Mouse (Mus musculus) mouse embryonic stem cell (cell line): Measurements from ENCODE around the gene Sbf2.

Source experiments
- in situ Hi-C, 2 experiments: fragments of 300-500 bp; cut with MboI; formaldehyde crosslinking; loops; 1 replicate in 1 of 2; 3 replicates in 1 of 2; pipeline ENCODE4 v1.14.3; 2019 to 2020; ENCODE audit warnings: low sequenced_read_pairs in 2 of 2, low pct_unique_long_range_greater_than_20kb in 1 of 2, mixed read lengths in 1 of 2; ENCODE audit not compliant: unreplicated experiment in 1 of 2

Gene Sbf2

DNA sequence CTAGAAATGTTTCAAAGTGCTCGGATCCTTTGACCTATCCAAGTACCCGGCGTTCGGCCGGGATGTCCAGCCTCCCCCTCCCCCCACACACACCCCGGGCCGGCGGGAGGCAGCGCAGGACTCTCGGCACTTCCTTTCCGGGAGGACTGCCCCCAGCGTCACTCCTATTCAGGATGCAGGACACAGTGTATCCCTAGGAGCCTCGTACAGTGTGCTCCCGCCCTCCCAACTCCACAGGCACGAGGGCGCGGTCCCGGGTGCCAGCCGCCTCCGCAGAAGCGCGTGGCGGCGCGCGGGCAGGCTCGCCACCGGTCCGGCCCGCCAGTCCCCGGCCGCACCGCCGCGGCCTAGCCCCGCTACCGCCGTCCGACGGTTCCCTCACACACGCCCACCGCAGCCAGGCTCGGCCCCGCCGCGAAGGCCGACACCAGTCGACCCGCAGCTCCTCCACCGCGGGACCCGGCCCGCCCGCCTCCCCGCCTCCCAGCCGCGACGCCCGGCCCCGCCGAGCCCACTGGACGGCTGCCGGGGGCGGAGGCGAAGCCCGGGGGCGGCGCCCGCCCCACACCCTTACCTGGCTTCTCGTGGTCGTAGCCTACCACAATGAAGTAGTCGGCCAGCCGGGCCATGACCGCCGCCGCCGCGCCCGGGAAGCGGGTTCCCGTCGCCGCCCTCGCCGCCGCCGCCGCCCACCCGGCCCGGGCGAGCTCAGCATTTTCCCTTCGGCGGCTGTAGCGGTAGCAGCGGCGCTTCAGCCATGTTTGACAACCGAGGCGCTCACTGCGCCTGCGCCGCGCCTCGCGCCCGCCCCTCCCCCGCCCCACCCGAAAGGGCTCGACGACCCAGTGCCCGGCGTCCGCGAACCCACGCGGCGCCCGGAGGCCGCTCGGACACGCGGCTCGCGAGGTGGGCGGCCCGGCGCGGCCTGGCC, at the start of gene Sbf2:
TSS of gene Sbf2 (minus strand) at position 790 of the 931 bp plus-strand sequence.
- in situ Hi-C loops = no loop called here

DNA sequence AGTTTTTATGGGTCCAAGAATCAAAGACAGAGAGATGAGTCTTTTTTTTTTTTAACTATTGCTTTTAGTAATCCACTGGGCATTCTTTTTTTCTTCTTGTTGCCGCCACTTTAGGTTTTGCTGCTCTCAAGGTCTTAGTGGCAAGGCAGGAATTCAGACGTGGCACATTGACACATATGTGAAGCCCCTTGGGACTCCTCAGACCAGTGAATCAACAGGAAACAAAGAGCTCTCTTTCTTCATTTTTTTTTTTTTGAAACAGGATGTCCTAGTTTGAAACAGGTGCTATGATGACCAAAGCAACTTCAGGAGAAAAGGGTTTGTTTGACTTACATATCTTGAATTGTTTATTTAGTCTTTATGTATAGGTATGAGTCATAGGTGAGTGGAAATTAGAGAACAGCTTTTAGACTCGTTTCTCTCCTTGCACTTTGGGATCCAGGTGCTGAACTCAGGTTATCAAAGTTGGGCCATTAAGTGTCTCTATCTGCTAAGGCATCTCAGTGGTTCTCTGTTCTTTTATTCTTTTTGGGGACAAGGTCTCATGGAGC, 43.7 kb upstream of the Sbf2 start:
- in situ Hi-C loops = no loop called here

DNA sequence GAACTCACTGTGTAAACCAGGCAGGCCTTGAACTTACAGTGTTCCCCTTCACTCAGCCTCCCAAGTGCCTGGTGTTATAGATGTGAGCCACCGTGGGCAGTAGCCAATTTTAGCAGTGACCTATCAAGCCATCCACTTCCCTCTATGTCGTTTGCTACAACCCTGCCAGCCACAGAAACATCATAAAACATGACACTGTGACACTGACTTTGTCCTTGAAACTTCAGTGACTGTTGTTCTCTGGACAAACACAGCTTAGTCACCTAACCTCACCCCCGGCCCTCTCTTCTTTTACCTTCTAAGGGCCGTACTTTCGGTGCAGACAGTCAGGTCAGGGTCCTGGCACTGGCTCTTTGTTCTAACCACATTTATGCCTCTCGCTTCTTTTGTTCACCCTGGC, 41.2 kb upstream of the Sbf2 start:
- in situ Hi-C loops = no loop called here

- in situ Hi-C loops = no loop called here
Observed at GRCm38 (mm10) chr7:110655230-110655629, 40.5 kb upstream of the Sbf2 start.

DNA sequence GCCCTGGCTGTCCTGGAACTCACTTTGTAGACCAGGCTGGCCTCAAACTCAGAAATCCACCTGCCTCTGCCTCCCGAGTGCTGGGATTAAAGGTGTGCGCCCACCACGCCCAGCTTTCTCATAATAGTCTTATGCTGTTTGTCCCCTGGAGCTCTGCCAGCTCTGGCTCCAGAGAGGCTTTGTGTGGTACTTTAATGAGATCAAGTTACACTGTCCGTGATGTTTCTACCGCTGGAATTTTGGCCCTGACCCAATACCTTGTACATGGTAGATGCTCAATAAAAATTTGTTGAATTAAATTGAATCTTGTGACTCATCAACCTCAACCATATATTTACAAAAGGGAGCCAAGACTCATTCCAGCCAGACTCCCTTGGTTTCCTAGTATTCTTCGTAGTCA, 36.4 kb upstream of the Sbf2 start:
- in situ Hi-C loops = no loop called here

- in situ Hi-C loops = no loop called here
Observed at GRCm38 (mm10) chr7:110650491-110650890, 35.8 kb upstream of the Sbf2 start.

DNA sequence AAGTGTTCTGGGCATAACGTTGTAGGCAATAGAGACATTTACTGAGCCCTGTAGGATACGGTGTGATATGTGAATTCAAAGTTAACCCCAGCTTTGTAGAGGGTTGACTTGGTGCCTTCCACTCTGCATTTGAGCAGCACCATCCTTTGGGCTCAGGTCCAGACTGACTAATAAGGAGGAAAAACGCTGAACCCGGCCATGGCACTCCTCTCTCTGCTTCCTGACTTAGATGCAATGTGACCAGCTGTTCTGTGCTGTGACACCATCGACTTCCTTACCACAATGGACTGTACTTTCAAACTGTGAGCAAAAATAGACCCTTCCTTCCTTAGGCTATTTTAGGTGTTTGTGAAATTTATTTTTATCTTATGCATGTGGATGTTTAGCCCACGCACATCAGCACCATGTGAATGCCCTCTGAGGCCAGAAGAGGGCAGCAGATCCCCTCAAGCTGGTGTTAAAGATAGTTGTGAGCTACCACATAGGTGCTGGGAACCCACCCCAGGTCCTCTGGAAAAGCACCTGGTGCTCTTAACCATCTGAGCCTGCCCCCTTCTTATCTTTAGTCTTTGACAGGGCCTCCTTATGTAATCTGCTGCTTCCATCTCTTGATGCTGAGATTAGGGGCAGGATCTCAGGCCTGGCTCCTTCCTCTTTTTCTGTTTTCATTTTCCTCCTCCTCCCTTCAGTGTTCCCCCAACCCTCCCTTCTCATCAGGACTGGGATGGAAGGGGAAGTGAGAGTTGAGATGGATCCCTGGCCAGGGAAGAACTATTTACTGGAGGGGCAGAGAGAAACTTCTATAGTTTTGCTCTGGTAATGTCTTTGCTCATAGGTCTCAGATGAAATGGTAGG, 34.6 kb upstream of the Sbf2 start:
- in situ Hi-C loops = loop anchor here in 1 of 2 experiments (25.0 kb wide), 1 partner anchor 487 kb away; no protein-coding TSS in a partner anchor

DNA sequence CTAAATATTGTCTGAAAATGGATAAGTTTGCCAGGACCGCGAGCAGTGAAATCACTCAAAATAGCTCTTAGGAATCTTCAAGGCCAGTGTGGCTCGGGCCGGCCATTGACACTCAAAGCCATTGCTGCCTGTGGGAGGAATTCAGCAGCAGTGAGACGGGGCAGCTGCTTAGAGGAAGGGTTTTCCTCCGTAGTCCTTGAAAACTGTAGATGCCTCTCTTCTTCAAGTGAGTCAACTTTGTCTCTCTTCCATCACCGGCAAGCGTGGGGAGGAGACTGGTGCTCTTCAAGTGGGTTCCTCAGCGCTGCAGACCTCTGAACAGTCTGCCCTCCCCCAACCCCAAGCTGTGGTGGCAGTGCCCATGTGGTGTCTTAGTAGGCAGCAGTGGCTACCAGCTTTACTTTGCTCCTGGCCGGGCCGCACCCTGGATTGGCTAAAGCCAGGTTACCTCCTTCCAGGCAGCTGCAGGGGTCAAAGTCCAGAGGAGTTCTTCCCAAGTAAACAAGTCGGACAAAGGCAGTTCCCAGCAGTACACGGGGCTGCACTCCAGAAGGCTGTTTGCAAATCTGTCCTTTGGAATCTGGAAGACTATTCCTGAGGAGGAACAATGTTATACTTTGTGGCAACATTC, 33.8 kb upstream of the Sbf2 start:
- in situ Hi-C loops = loop anchor here in 1 of 2 experiments (25.0 kb wide), 1 partner anchor 486 kb away; no protein-coding TSS in a partner anchor

- in situ Hi-C loops = loop anchor here in 1 of 2 experiments (25.0 kb wide), 1 partner anchor 486 kb away; no protein-coding TSS in a partner anchor
Observed at GRCm38 (mm10) chr7:110647559-110648454, 33.1 kb upstream of the Sbf2 start.

GRCm38 (mm10) chr7:110646611-110647407, 32.1 kb upstream of the Sbf2 start:
- in situ Hi-C loops = loop anchor here in 1 of 2 experiments (25.0 kb wide), 1 partner anchor 485 kb away; no protein-coding TSS in a partner anchor

GRCm38 (mm10) chr7:110645859-110646258, 31.1 kb upstream of the Sbf2 start:
- in situ Hi-C loops = loop anchor here in 1 of 2 experiments (25.0 kb wide), 1 partner anchor 484 kb away; no protein-coding TSS in a partner anchor

DNA sequence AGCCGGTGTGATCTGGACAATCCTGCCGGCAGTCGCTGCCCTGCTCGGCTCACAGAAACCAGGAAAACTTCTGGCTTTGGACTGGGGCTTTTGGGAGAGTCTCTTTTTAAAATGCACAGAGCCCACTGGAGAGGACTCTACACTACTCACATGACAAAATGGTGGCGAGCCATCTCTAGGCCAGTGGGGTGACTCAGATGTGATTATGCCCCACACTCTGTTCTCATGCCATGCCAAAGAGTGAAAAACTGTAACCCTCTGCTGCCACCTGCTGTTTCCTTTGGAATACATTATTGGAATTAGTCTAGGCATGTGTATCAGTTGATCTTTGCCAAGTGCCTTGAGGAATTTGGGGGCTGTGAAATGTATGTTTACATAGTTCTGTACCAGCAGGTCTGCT, 30.6 kb upstream of the Sbf2 start:
- in situ Hi-C loops = loop anchor here in 1 of 2 experiments (25.0 kb wide), 1 partner anchor 483 kb away; no protein-coding TSS in a partner anchor

GRCm38 (mm10) chr7:110639958-110640357, 25.2 kb upstream of the Sbf2 start:
- in situ Hi-C loops = loop anchor here in 1 of 2 experiments (25.0 kb wide), 1 partner anchor 478 kb away; no protein-coding TSS in a partner anchor

GRCm38 (mm10) chr7:110639291-110639915, 24.7 kb upstream of the Sbf2 start:
- in situ Hi-C loops = loop anchor here in 1 of 2 experiments (25.0 kb wide), 1 partner anchor 477 kb away; no protein-coding TSS in a partner anchor

GRCm38 (mm10) chr7:110638305-110639110, 23.8 kb upstream of the Sbf2 start:
- in situ Hi-C loops = loop anchor here in 1 of 2 experiments (25.0 kb wide), 1 partner anchor 476 kb away; no protein-coding TSS in a partner anchor
